Mouse (Mus musculus) spleen, adult 2 months (tissue): ENCODE measurements around the gene Arl8a. TPM values are rescaled to one million over a fixed set of nuclear protein-coding genes. Genes with fewer than 3 reads are reported as not detected.
A peak's percentile ranks its signal among the peaks of the same experiment; 100 is the strongest.

Source experiments
- DNase-seq, 2 experiments: peaks; one replicate each; pipeline versions ENCODE4 v3.0.0 to v3.0.0-alpha.2; 2012 to 2021; ENCODE audit warnings: low spot score in 2 of 2, low read depth in 1 of 2
- H3K27ac ChIP-seq: fragments of 200-500 bp; 2 replicates; pipeline ENCODE4 v1.5.1; 2012; ENCODE audit warnings: low read length, inconsistent platforms; ENCODE audit not compliant: insufficient read depth
- H3K27me3 ChIP-seq: fragments of 200-500 bp; 2 replicates; pipeline ENCODE4 v1.6.1; 2012; ENCODE audit warnings: mild to moderate bottlenecking, moderate library complexity, low read length, inconsistent platforms; ENCODE audit not compliant: control insufficient read depth, insufficient read depth
- H3K36me3 ChIP-seq: fragments of 200-500 bp; 2 replicates; pipeline ENCODE4 v1.6.1; 2012; ENCODE audit warnings: mild to moderate bottlenecking, low read length, inconsistent platforms; ENCODE audit not compliant: control insufficient read depth, insufficient read depth
- H3K4me1 ChIP-seq: fragments of 200-500 bp; 2 replicates; pipeline ENCODE4 v1.6.1; 2011; ENCODE audit warnings: inconsistent platforms; ENCODE audit not compliant: control insufficient read depth, insufficient read depth, insufficient read length
- H3K4me3 ChIP-seq: fragments of 200-500 bp; 2 replicates; pipeline ENCODE4 v1.5.1; 2011; ENCODE audit warnings: mild to moderate bottlenecking, inconsistent platforms; ENCODE audit not compliant: insufficient read depth, insufficient read length; ENCODE audit errors: extremely low read depth
- CTCF ChIP-seq: fragments of 200-500 bp; IDR thresholded peaks from 2 replicates; pipeline ENCODE4 v1.5.1; 2011; ENCODE audit warnings: mild to moderate bottlenecking, inconsistent platforms; ENCODE audit not compliant: insufficient read depth, insufficient read length, insufficient replicate concordance; ENCODE audit errors: extremely low read depth
- POLR2A ChIP-seq: fragments of 200-500 bp; IDR thresholded peaks from 2 replicates; pipeline ENCODE4 v1.6.1; 2011; ENCODE audit warnings: low read depth, low read length, inconsistent platforms
- WGBS: fragments of 180-500 bp; shearing (Covaris S2); methylation state at CpG from one replicate; pipeline ENCODE4 v1.1.7; 2018; 5-methylcytosine and 5-hydroxymethylcytosine counted together
- polyA plus RNA-seq: library from polyadenylated mRNA; depleted of rRNA; stranded (reverse); fragments of >200 nt; gene quantifications from 2 replicates; pipeline ENCODE4 v1.2.3, GENCODE M21; 2012; rRNA removed

Gene Arl8a
- 39.9 and 50.9 TPM in 2 replicates for polyA plus RNA-seq

DNA sequence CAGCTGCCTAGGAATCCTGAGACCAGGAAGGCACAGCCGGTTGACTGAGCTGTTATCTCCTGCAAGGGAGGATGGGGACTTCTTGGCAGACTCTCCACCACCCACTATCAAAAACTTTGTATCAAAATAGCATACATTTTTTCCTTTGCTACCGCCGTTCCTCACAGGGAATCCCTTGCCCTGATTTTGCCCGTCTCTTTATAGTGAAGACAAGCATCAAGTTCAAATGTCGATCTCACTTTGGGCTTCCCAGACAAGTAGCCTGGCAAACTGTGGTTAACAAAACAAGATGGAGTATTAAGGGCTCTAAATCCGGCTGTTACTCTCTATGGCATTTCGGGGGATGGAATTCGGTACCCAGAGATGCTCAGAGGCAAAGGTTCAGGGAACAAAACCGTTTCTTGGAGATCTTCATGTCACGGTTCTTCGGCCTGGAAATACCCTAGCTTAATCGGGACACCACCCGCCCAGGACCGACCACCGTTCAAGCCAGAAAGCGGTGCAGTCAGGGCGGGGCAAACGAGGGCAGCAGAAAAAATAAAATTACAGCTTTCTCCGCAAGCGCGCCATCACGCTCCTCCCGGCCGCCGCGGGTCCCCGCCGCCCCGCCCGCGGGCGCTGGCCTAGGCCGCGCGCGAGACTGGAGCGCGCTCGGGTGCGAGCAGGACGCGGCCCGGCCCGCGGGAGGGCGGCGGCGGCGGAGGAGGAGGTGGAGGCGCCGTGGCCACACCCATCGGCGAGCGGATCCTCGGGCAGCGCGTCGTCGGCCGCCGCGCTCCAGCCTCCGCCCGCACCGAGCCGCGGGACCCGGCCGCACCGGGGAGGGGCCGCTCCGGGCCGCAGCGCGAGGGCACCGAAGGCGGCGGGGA, at the start of gene Arl8a:
Gene Arl8a, plus strand, starts transcription at position 748 of the 869 bp plus-strand sequence.
- Histone ChIP-seq H3K27me3 (no peaks in the 10 kb centered on the region), H3K4me3 (peak within 1 kb of the TSS; percentile 91), H3K36me3 (peaks cover 9% of the 10 kb centered on the region), H3K4me1 (peaks cover 12% of the 10 kb centered on the region; the same call in 1 of the 2 replicates), H3K27ac (peak within 1 kb of the TSS; percentile 90)
- WGBS: 4% methylated on average over 78 of the region's 78 CpGs
- TF ChIP-seq POLR2A (no peak), CTCF (no peak)
- DNase-seq: peak; percentile 42 to 86

GRCm38 (mm10) chr1:135097441-135097840, 49.2 kb upstream of the Arl8a start:
- DNase-seq: no peak
- no peak overlapping the region for H3K4me3 ChIP-seq
- H3K27me3 ChIP-seq: no peaks in the 10 kb centered on the region
- WGBS: 96% methylated on average over 6 of the region's 6 CpGs
- no peaks in the 10 kb centered on the region for H3K36me3 ChIP-seq
- TF ChIP-seq POLR2A (no peak), CTCF (no peak)
- peaks cover 14% of the 10 kb centered on the region for H3K4me1 ChIP-seq
- no peak overlapping the region for H3K27ac ChIP-seq

DNA sequence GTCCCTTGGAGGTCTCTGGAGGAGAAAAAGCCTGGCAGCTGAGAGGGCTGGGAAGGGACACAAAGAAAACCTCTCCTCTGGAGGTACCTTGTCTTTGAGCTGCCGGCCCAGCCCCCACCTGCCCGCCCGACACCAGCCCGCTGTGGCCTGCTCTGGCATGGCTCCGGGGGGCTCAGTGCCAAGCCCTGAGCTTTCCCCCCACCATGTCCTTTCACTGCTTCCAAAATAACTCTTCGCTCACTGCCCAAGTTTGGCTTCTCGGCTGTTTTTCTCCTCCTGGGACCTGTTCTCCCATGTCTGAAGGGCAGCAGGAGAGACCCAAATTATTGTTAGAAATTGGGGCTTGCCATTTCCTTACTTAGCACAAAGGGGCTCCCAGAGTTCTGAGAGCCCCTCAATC, 48.2 kb upstream of the Arl8a start:
- WGBS: 92% methylated on average over 7 of the region's 7 CpGs
- H3K27me3 ChIP-seq: no peaks in the 10 kb centered on the region
- DNase-seq: no peak

DNA sequence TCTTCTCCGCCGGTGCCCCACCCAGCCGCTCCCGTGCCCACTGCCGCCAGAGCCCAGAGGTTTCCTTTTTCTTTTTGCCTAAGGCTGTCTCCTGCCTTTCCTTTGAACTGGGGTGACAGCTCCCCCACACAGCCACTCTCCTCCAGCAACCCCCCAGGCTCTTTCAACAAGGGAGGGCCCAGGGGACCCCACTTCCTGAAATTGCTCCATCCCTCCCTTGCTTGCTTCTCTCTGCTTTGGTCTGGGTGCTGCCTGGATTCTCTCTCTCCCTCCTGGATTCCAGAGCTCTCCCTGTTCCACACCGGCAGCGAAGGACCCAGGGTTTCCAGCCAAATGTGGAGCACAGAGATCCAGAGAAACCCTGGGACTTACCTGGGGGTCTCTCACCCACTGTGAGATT, 46.2 kb upstream of the Arl8a start:
- no peak overlapping the region for H3K4me3 ChIP-seq
- peaks cover 9% of the 10 kb centered on the region for H3K27me3 ChIP-seq
- no peaks in the 10 kb centered on the region for H3K36me3 ChIP-seq
- WGBS: 22% methylated on average over 7 of the region's 7 CpGs
- H3K27ac ChIP-seq: no peak overlapping the region
- TF ChIP-seq POLR2A (no peak), CTCF (no peak)
- H3K4me1 ChIP-seq: peaks cover 3% of the 10 kb centered on the region
- DNase-seq: no peak

More for the DNA sequence above, 48.2 kb upstream of the Arl8a start:
- TF ChIP-seq POLR2A: no peak
- TF ChIP-seq CTCF: no peak
- Histone ChIP-seq H3K27ac (no peak overlapping the region), H3K4me3 (no peak overlapping the region), H3K36me3 (no peaks in the 10 kb centered on the region), H3K4me1 (peaks cover 14% of the 10 kb centered on the region)

DNA sequence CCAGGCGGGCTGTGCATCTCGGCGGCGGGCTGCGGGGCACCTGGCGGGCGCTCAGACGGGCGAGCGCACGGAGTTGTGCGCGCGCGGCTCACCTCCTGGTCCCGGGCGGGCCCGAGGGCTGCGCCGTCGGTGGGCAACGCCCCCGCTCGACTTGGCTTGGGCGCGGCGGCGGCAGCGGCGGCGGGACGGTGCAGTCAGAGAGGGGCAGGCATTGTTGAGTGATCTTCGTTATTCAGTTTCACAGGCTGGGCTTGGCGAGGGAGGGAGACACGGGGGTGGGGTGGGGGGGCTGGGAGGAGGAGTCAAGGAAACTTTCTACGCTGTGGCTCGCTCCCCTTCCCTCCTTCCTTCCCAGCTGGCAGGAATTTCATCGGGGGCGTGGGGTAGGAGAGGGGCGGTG, 41.5 kb upstream of the Arl8a start, which contains the start of gene Lgr6:
Gene Lgr6, minus strand, starts transcription at position 153 of the 400 bp plus-strand sequence.
- DNase-seq: no peak
- WGBS: under 1% methylated on average over 26 of the region's 40 CpGs
- Histone ChIP-seq H3K27ac (no peak within 1 kb of the TSS), H3K27me3 (peaks cover 9% of the 10 kb centered on the region), H3K4me1 (no peaks in the 10 kb centered on the region; the same call in 1 of the 2 replicates), H3K4me3 (peak within 1 kb of the TSS; percentile 19; the same call in 1 of the 2 replicates), H3K36me3 (no peaks in the 10 kb centered on the region)
- no peak for TF ChIP-seq CTCF
- TF ChIP-seq POLR2A: no peak

- Histone ChIP-seq H3K36me3 (no peaks in the 10 kb centered on the region), H3K27me3 (peaks cover 9% of the 10 kb centered on the region), H3K27ac (no peak overlapping the region), H3K4me3 (no peak overlapping the region), H3K4me1 (no peaks in the 10 kb centered on the region; the same call in 1 of the 2 replicates)
- WGBS: 3% methylated on average over 8 of the region's 8 CpGs
- peak; percentile 91 for TF ChIP-seq CTCF
- TF ChIP-seq POLR2A: no peak
- peak in 1 of 2 experiments; percentile 65 for DNase-seq
Measured at GRCm38 (mm10) chr1:135105951-135106350, 40.7 kb upstream of the Arl8a start.
